Mouse (Mus musculus): Measurements from ENCODE around the gene Ostm1. TPM values are rescaled to one million over a fixed set of nuclear protein-coding genes. Genes with fewer than 3 reads are reported as not detected.

The Ostm1 gene
- 45.3 TPM for polyA plus RNA-seq (2015; fragmentation: Illumina TruSeq; extraction: RNeasy Lipid Tissue Mini Kit (QIAGEN cat#74804); ENCODE audit: insufficient read depth, low replicate concordance)

GRCm38 (mm10) chr10:42583157-42583872 lies at the start of gene Ostm1, which contains the start of gene Nr2e1:
Gene Ostm1 (plus strand): TSS chr10:42583822.
Gene Nr2e1 (minus strand): TSS chr10:42583632.

Other genes with a start within 250 kb of the Ostm1 start
- gene Afg1l, start 105.3 kb upstream of the Ostm1 start, polyA plus RNA-seq (2015; fragmentation: Illumina TruSeq; extraction: RNeasy Lipid Tissue Mini Kit (QIAGEN cat#74804); ENCODE audit: insufficient read depth, low replicate concordance), result 8.2 TPM
- gene Snx3, start 81.8 kb upstream of the Ostm1 start, polyA plus RNA-seq (2015; fragmentation: Illumina TruSeq; extraction: RNeasy Lipid Tissue Mini Kit (QIAGEN cat#74804); ENCODE audit: insufficient read depth, low replicate concordance), result 181 TPM
- gene Nr2e1, start 190 bp upstream of the Ostm1 start, polyA plus RNA-seq (2015; fragmentation: Illumina TruSeq; extraction: RNeasy Lipid Tissue Mini Kit (QIAGEN cat#74804); ENCODE audit: insufficient read depth, low replicate concordance), result not detected
- gene Sec63, start 177.7 kb downstream of the Ostm1 start, polyA plus RNA-seq (2015; fragmentation: Illumina TruSeq; extraction: RNeasy Lipid Tissue Mini Kit (QIAGEN cat#74804); ENCODE audit: insufficient read depth, low replicate concordance), result 102 TPM